Comparison of ENCODE assay signal across 14 mouse cellular contexts in the genomic region with DNA sequence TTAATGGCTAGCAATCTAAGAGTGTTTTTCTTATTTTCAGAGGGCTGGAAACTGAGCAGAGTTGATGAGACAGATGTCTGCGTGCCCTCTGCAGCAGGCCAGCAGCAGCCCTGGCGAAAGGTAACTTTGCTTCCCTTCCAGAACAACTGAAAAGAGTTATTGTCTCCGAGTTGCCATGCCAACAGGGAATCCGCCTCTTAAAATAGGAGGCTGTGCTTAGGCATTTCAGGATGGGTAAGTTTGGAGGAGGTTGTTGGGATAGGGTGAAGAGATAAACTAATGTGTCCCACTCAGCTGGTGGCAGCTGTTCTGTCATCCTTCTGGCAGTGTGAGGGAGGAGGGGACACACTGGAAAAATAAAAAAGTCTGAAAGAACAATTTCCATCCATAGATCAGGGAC.
"Had no signal": no experiment of that assay in that cellular context is flagged by ENCODE, and none has a peak within 500 bp of the region (broad histone marks: within the 10 kb centered on the region; RNA-seq: fewer than 3 reads in every experiment).

No protein-coding gene starts in this region.

- H3K9ac ChIP-seq: limb, embryonic 12.5 days; liver, embryonic 13.5 days; liver, postnatal 0 days; neural tube, embryonic 12.5 days; stomach, embryonic 15.5 days had no signal

- H3K27me3 ChIP-seq: limb, embryonic 12.5 days; neural tube, embryonic 12.5 days; stomach, embryonic 15.5 days had no signal

- H3K4me3 ChIP-seq: layer of hippocampus, adult 2 months; limb, embryonic 12.5 days; liver, embryonic 13.5 days; neural tube, embryonic 12.5 days; stomach, embryonic 15.5 days had no signal

- DNase-seq: kidney, adult 11 months; kidney, adult 9 months; kidney, postnatal 10 days; kidney, postnatal 4 days; liver; liver, embryonic 13.5 days; liver, postnatal 0 days; right cerebral cortex, postnatal 14 days; thymus, adult 2 months; thymus, postnatal 25 days had no signal

- H3K9me3 ChIP-seq: liver, embryonic 13.5 days; stomach, embryonic 15.5 days had no signal

- H3K4me2 ChIP-seq: limb, embryonic 12.5 days; liver, embryonic 13.5 days; neural tube, embryonic 12.5 days; stomach, embryonic 15.5 days had no signal

- ATAC-seq: liver, postnatal 0 days had no signal

- H3K36me3 ChIP-seq: limb, embryonic 12.5 days; liver, embryonic 13.5 days; neural tube, embryonic 12.5 days; stomach, embryonic 15.5 days had no signal

- H3K27ac ChIP-seq: layer of hippocampus, adult 2 months; limb, embryonic 12.5 days; liver, embryonic 13.5 days; neural tube, embryonic 12.5 days; stomach, embryonic 15.5 days had no signal
